Mouse (Mus musculus): ENCODE data around the gene Lipt2.
A peak's percentile ranks its signal among the peaks of the same experiment; 100 is the strongest.

The Lipt2 gene

GRCm38 (mm10) chr7:100159105-100159841 is at the start of gene Lipt2:
TSS of gene Lipt2 (plus strand) at chr7:100159277.
- DNase-seq = peak; percentile 93 to 95

- no peak for DNase-seq
Observed at GRCm38 (mm10) chr7:100111506-100111905, 47.6 kb upstream of the Lipt2 start.

GRCm38 (mm10) chr7:100113821-100114220 is 45.3 kb upstream of the Lipt2 start:
- DNase-seq = no peak

GRCm38 (mm10) chr7:100114279-100114678 is 44.8 kb upstream of the Lipt2 start:
- DNase-seq = no peak

- DNase-seq = peak in 1 of 2 experiments; percentile 69
Observed at GRCm38 (mm10) chr7:100120791-100121261, 38.3 kb upstream of the Lipt2 start.

- DNase-seq = peak; percentile 99 to 100
Observed at GRCm38 (mm10) chr7:100121376-100121789, 37.7 kb upstream of the Lipt2 start, which contains the start of gene Pold3. TSS of gene Pold3 (minus strand) at chr7:100121565.

- peak; percentile 17 to 50 for DNase-seq
Observed at GRCm38 (mm10) chr7:100123486-100123885, 35.6 kb upstream of the Lipt2 start.

GRCm38 (mm10) chr7:100124211-100124610 is 34.9 kb upstream of the Lipt2 start:
- peak; percentile 16 to 60 for DNase-seq

GRCm38 (mm10) chr7:100125166-100125565 is 33.9 kb upstream of the Lipt2 start:
- DNase-seq = no peak

- no peak for DNase-seq
Observed at GRCm38 (mm10) chr7:100126514-100126913, 32.6 kb upstream of the Lipt2 start.

- no peak for DNase-seq
Observed at GRCm38 (mm10) chr7:100128262-100129041, 30.6 kb upstream of the Lipt2 start.

GRCm38 (mm10) chr7:100130592-100130991 is 28.5 kb upstream of the Lipt2 start:
- DNase-seq = no peak

GRCm38 (mm10) chr7:100132379-100132778 is 26.7 kb upstream of the Lipt2 start:
- no peak for DNase-seq

- DNase-seq = no peak
Observed at GRCm38 (mm10) chr7:100137038-100137437, 22.0 kb upstream of the Lipt2 start.

GRCm38 (mm10) chr7:100138075-100138474 is 21.0 kb upstream of the Lipt2 start:
- DNase-seq = no peak

GRCm38 (mm10) chr7:100140591-100140990 is 18.5 kb upstream of the Lipt2 start:
- no peak for DNase-seq

- DNase-seq = peak; percentile 34 to 47
Observed at GRCm38 (mm10) chr7:100148586-100148985, 10.5 kb upstream of the Lipt2 start.

GRCm38 (mm10) chr7:100150086-100150485 is 9.0 kb upstream of the Lipt2 start:
- no peak for DNase-seq

GRCm38 (mm10) chr7:100150626-100151025 is 8.5 kb upstream of the Lipt2 start:
- no peak for DNase-seq

- DNase-seq = no peak
Observed at GRCm38 (mm10) chr7:100157669-100158068, 1.4 kb upstream of the Lipt2 start.

GRCm38 (mm10) chr7:100160006-100160405 is 929 bp downstream of the Lipt2 start:
- no peak for DNase-seq

GRCm38 (mm10) chr7:100163506-100163905 is 4.4 kb downstream of the Lipt2 start:
- DNase-seq = no peak

GRCm38 (mm10) chr7:100168654-100169053 is 9.6 kb downstream of the Lipt2 start:
- DNase-seq = no peak

- DNase-seq = no peak
Observed at GRCm38 (mm10) chr7:100170756-100171155, 11.7 kb downstream of the Lipt2 start.
